Comparison of ENCODE assay signal across 10 mouse cellular contexts in genomic region chr1:161037599-161037998, GRCm38 (mm10). TPM values are rescaled to one million over a fixed set of nuclear protein-coding genes. Genes with fewer than 3 reads are reported as not detected.
DNase-seq lines count a peak whose midpoint lies in the region; ATAC-seq lines count a peak whose summit lies in the region.
"Had no signal": no experiment of that assay in that cellular context is flagged by ENCODE, and none has a peak within 500 bp of the region (broad histone marks: within the 10 kb centered on the region; RNA-seq: fewer than 3 reads in every experiment).

No protein-coding gene starts in this region.

- H3K4me3 ChIP-seq in kidney, embryonic 16.5 days (ENCODE audit: low read length): peak overlapping the region; percentile 49
- peak overlapping the region; percentile 93 for H3K4me3 ChIP-seq in intestine, embryonic 14.5 days (ENCODE audit: low read depth, low read length)
- H3K4me3 ChIP-seq in neural tube, embryonic 12.5 days: peak overlapping the region; percentile 9; the same call in 1 of the 2 replicates

- H3K27me3 ChIP-seq in kidney, embryonic 16.5 days (ENCODE audit: insufficient read depth, low read length): no peaks in the 10 kb centered on the region
- no peaks in the 10 kb centered on the region for H3K27me3 ChIP-seq in intestine, embryonic 14.5 days (replicated peaks; ENCODE audit: control insufficient read depth, insufficient read depth, low read length)
- no peaks in the 10 kb centered on the region for H3K27me3 ChIP-seq in neural tube, embryonic 12.5 days (replicated peaks)

- H3K4me2 ChIP-seq in kidney, embryonic 16.5 days (replicated peaks; ENCODE audit: low read depth, low read length): peak overlapping the region; percentile 91
- peak overlapping the region; percentile 64 for H3K4me2 ChIP-seq in intestine, embryonic 14.5 days (ENCODE audit: low read length)
- peak overlapping the region; percentile 72 for H3K4me2 ChIP-seq in neural tube, embryonic 12.5 days (replicated peaks)

- peak overlapping the region; percentile 66; the same call in 1 of the 2 replicates for H3K27ac ChIP-seq in kidney, embryonic 16.5 days (ENCODE audit: low read length)
- peak overlapping the region; percentile 23; the same call in 1 of the 2 replicates for H3K27ac ChIP-seq in intestine, embryonic 14.5 days (ENCODE audit: low read depth)
- no peak overlapping the region; the same call in 1 of the 2 replicates for H3K27ac ChIP-seq in neural tube, embryonic 12.5 days

- H3K36me3 ChIP-seq in kidney, embryonic 16.5 days (ENCODE audit: insufficient read depth, low read length): peaks cover 33% of the 10 kb centered on the region
- H3K36me3 ChIP-seq in intestine, embryonic 14.5 days (ENCODE audit: control insufficient read depth, insufficient read depth, low read length): peaks cover 37% of the 10 kb centered on the region
- peaks cover 33% of the 10 kb centered on the region for H3K36me3 ChIP-seq in neural tube, embryonic 12.5 days

- DNase-seq in kidney, postnatal 25 days: no peak
- peak; percentile 21 for DNase-seq in embryo, embryonic 10.5 days (ENCODE audit: low spot score)
- DNase-seq in intestine, embryonic 14.5 days (ENCODE audit: low spot score): no peak
- DNase-seq in left cerebral cortex, adult 9 months (ENCODE audit: low spot score in 2 of 2): no peak
- no peak for DNase-seq in spleen, adult 12 weeks (ENCODE audit: low spot score)
- DNase-seq in thymus, postnatal 36 days: no peak
- DNase-seq: adrenal gland, postnatal 25 days; kidney, adult 11 months had no signal

- H3K4me1 ChIP-seq in kidney, embryonic 16.5 days (ENCODE audit: insufficient read depth, low read length): peaks cover 21% of the 10 kb centered on the region
- H3K4me1 ChIP-seq in intestine, embryonic 14.5 days (replicated peaks; ENCODE audit: control insufficient read depth, insufficient read depth, low read length): peaks cover 9% of the 10 kb centered on the region
- peaks cover 18% of the 10 kb centered on the region for H3K4me1 ChIP-seq in neural tube, embryonic 12.5 days

- H3K9ac ChIP-seq in kidney, embryonic 16.5 days (replicated peaks; ENCODE audit: low read length): peak overlapping the region; percentile 68
- H3K9ac ChIP-seq in intestine, embryonic 14.5 days (ENCODE audit: low read length): peak overlapping the region; percentile 96
- peak overlapping the region; percentile 44 for H3K9ac ChIP-seq in neural tube, embryonic 12.5 days

- no peak for ATAC-seq in kidney, embryonic 16.5 days (ENCODE audit: low FRiP score, low TSS enrichment)
- no peak for ATAC-seq in intestine, embryonic 14.5 days (replicated peaks; ENCODE audit: low FRiP score, low TSS enrichment, low read depth)
- ATAC-seq in neural tube, embryonic 12.5 days (ENCODE audit: low FRiP score, low read depth): no peak

- 20% methylated on average over 3 of the region's 3 CpGs for WGBS in kidney, embryonic 16.5 days
- 30% methylated on average over 3 of the region's 3 CpGs for WGBS in intestine, embryonic 14.5 days
- 26% methylated on average over 3 of the region's 3 CpGs for WGBS in neural tube, embryonic 12.5 days

- H3K9me3 ChIP-seq in kidney, embryonic 16.5 days (ENCODE audit: low read length): no peaks in the 10 kb centered on the region
- H3K9me3 ChIP-seq in intestine, embryonic 14.5 days (ENCODE audit: control insufficient read depth, low read length): no peaks in the 10 kb centered on the region
- H3K9me3 ChIP-seq in neural tube, embryonic 12.5 days: no peaks in the 10 kb centered on the region

RNA-seq across cellular contexts. Expression of gene Zbtb37, which starts 3.0 kb away (rescaled TPM):
- polyA plus RNA-seq in kidney, embryonic 16.5 days (2015; fragmentation: Nextera tagmentation; extraction: Ambion mirVana): 7.8 and 8.8 TPM in 2 replicates
- 6.6 and 8.1 TPM in 2 replicates for polyA plus RNA-seq in intestine, embryonic 14.5 days (2014; fragmentation: Nextera tagmentation; extraction: Ambion mirVana)
- 8.7 and 10.3 TPM in 2 replicates for polyA plus RNA-seq in neural tube, embryonic 12.5 days (2016; fragmentation: Nextera tagmentation; extraction: Ambion mirVana)

RNA-seq across cellular contexts. Expression of gene Dars2, which starts 32.9 kb away (rescaled TPM):
- polyA plus RNA-seq in kidney, embryonic 16.5 days (2015; fragmentation: Nextera tagmentation; extraction: Ambion mirVana): 37.8 and 40.2 TPM in 2 replicates
- polyA plus RNA-seq in intestine, embryonic 14.5 days (2014; fragmentation: Nextera tagmentation; extraction: Ambion mirVana): 44.0 and 44.8 TPM in 2 replicates
- 35.2 and 39.5 TPM in 2 replicates for polyA plus RNA-seq in neural tube, embryonic 12.5 days (2016; fragmentation: Nextera tagmentation; extraction: Ambion mirVana)

RNA-seq across cellular contexts. Expression of gene Cenpl, which starts 32.9 kb away (rescaled TPM):
- 29.9 and 32.8 TPM in 2 replicates for polyA plus RNA-seq in kidney, embryonic 16.5 days (2015; fragmentation: Nextera tagmentation; extraction: Ambion mirVana)
- 28.9 and 29.5 TPM in 2 replicates for polyA plus RNA-seq in intestine, embryonic 14.5 days (2014; fragmentation: Nextera tagmentation; extraction: Ambion mirVana)
- 23.0 and 23.7 TPM in 2 replicates for polyA plus RNA-seq in neural tube, embryonic 12.5 days (2016; fragmentation: Nextera tagmentation; extraction: Ambion mirVana)

RNA-seq across cellular contexts. Expression of gene Serpinc1, which starts 59.2 kb away (rescaled TPM):
- polyA plus RNA-seq in kidney, embryonic 16.5 days (2015; fragmentation: Nextera tagmentation; extraction: Ambion mirVana): 2.5 TPM in 2 replicates
- 1.9 and 2.0 TPM in 2 replicates for polyA plus RNA-seq in intestine, embryonic 14.5 days (2014; fragmentation: Nextera tagmentation; extraction: Ambion mirVana)
- polyA plus RNA-seq in neural tube, embryonic 12.5 days (2016; fragmentation: Nextera tagmentation; extraction: Ambion mirVana): 2.4 and 2.5 TPM in 2 replicates

Comparison
In these comparisons a context has a peak if more than half of its experiments do, and no peak if none do; other contexts are left out.
1. H3K4me3 ChIP-seq: peak in every context shown above with its lines; median percentile 93 in intestine, embryonic 14.5 days; 49 in kidney, embryonic 16.5 days; 9 in neural tube, embryonic 12.5 days.
2. H3K9ac ChIP-seq: peak in every context shown above with its lines; median percentile 96 in intestine, embryonic 14.5 days; 68 in kidney, embryonic 16.5 days; 44 in neural tube, embryonic 12.5 days.